Mouse (Mus musculus) yolk sac, embryonic 10.5 days (tissue): ENCODE data around the gene Ip6k3.
A peak's percentile ranks its signal among the peaks of the same experiment; 100 is the strongest.

Source experiments
- DNase-seq: peaks from one replicate; pipeline ENCODE4 v3.0.0-alpha.2; 2017; ENCODE audit warnings: low spot score

Gene Ip6k3

GRCm38 (mm10) chr17:27167545-27167944 lies at the start of gene Ip6k3:
Gene Ip6k3 (minus strand): TSS chr17:27167795.
- no peak for DNase-seq

GRCm38 (mm10) chr17:27212768-27213525 lies 45.4 kb upstream of the Ip6k3 start:
- DNase-seq: no peak

GRCm38 (mm10) chr17:27212006-27212405 lies 44.4 kb upstream of the Ip6k3 start:
- DNase-seq: no peak

GRCm38 (mm10) chr17:27207113-27207707 lies 39.6 kb upstream of the Ip6k3 start:
- DNase-seq: no peak

- peak; percentile 94 for DNase-seq
Observed at GRCm38 (mm10) chr17:27204075-27204909, 36.7 kb upstream of the Ip6k3 start, which contains the start of gene Lemd2. Gene Lemd2 (minus strand): TSS chr17:27204469.

GRCm38 (mm10) chr17:27203358-27204074 lies 35.9 kb upstream of the Ip6k3 start:
- DNase-seq: peak; percentile 57

DNA sequence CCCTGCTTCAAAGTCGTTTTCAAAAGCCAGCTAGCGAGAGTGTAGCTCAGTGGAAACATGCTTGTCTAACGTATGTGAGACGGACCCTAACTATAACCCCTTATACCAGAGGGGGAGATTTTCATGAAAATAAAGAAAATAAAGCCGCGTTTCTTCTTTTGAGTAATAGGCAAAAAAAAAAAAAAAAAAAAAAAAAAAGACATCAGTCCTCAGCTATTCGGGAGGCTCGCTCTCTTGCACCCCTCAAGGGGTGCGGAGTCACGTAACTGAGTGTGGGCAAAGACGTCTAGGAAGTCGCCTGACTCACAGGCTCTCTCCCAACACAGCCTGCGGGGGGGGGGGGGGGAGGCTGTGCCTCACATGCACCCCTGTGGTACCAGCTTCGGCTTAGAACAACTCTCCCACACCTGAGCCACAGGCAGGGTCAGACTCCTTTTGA lies 35.3 kb upstream of the Ip6k3 start:
- DNase-seq: no peak

DNA sequence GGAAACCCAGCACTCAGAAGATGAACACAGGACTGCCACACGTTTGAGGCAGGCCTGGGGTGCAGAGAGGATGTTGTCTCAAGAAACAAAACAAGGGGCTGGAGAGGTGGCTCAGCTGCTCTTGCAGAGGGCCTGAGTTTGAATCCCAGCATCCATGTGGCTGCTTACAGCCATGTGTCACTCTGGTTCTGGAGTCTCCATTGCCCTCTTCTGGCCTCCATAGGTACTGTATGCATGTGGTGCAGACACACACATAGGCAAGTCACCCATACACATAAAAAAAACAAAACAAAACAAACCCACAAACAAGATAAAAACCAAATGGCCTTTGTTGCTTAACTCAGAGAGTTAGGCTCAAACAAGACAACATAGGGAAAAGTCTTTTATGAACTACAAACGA lies 34.4 kb upstream of the Ip6k3 start:
- no peak for DNase-seq

DNA sequence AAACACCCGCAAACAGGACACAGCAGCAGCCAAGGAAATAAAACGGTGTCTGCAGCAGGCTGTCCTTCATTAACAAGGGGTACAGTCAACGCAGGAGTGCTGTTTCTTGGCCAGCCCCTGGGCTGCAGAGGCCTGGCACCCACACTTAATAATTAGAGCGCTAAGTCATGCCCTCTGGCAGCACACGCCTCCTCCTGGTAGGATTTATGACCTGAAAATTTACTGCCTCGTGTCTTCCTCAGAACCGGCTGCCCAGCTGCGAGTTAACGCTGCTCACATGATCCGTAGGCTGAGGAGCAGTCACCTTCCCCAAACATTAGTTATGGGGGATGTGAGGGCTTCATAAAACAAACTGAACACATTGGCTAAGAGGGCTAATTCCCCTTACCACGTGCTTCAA lies 33.2 kb upstream of the Ip6k3 start:
- DNase-seq: no peak

DNA sequence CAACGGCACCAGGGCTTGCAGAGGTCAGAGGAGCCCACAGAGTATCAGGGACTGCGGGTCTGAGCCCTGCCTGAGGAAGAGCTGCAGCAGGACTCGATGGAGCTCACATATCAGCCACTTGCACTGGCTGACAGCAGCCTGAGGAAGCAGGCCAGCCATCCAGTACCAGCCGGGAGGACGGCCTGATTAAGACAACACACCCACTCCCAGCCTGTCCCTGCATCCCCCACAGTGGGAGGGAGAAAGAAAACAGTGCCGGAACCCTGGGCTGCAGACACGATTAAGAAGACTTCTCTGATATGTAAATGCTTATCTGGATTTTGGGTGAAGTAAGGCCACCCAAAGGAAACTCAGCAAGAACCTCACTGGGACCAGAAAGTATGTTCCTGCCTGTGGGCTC lies 32.3 kb upstream of the Ip6k3 start:
- DNase-seq: no peak

- no peak for DNase-seq
Observed at GRCm38 (mm10) chr17:27199205-27199604, 31.6 kb upstream of the Ip6k3 start.

GRCm38 (mm10) chr17:27196206-27196605 lies 28.6 kb upstream of the Ip6k3 start:
- DNase-seq: no peak

- DNase-seq: no peak
Observed at GRCm38 (mm10) chr17:27194258-27195185, 26.9 kb upstream of the Ip6k3 start.

GRCm38 (mm10) chr17:27191804-27192203 lies 24.2 kb upstream of the Ip6k3 start:
- DNase-seq: no peak

DNA sequence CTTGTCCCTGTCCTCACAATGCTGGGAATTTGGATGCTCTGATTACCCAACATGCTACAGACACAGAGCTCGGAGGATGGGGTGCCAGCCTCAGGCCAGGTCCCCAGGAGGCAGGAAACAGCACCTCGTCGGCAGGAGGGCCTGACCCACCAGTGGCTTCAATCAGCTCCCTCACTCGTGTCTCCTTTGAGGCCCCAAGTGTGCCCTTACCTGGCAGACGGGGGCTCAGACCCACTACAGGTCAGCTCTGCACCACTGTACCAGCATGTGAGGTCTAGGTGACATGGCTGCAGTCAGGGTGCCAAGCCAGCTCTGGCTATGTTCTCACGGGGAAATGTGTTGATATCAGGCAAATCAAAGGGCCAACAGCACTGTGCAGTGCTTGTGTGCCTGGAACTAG lies 23.6 kb upstream of the Ip6k3 start:
- no peak for DNase-seq

GRCm38 (mm10) chr17:27189640-27190216 lies 22.1 kb upstream of the Ip6k3 start:
- DNase-seq: peak; percentile 45

- DNase-seq: no peak
Observed at GRCm38 (mm10) chr17:27188883-27189282, 21.3 kb upstream of the Ip6k3 start.

DNA sequence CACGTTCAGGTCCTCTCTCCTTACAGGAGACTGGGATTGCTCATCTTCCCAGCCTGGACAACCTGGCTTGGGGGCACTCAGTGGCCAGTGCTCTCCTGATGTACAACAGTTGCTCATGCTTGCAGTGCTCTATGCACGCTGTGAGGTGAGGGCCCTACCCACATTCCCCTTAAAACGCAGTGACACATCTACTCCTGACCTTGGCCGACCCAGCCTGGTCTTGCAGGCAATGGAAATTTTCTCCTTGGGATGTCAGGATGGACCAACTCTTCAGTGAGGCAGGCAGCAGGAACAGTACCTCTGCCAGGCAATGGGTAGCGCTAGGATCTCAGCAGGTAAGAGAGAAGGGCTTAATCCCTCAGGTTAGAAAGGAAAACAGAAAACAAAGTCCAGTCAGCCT lies 19.5 kb upstream of the Ip6k3 start:
- no peak for DNase-seq

GRCm38 (mm10) chr17:27186068-27186467 lies 18.5 kb upstream of the Ip6k3 start:
- DNase-seq: no peak

DNA sequence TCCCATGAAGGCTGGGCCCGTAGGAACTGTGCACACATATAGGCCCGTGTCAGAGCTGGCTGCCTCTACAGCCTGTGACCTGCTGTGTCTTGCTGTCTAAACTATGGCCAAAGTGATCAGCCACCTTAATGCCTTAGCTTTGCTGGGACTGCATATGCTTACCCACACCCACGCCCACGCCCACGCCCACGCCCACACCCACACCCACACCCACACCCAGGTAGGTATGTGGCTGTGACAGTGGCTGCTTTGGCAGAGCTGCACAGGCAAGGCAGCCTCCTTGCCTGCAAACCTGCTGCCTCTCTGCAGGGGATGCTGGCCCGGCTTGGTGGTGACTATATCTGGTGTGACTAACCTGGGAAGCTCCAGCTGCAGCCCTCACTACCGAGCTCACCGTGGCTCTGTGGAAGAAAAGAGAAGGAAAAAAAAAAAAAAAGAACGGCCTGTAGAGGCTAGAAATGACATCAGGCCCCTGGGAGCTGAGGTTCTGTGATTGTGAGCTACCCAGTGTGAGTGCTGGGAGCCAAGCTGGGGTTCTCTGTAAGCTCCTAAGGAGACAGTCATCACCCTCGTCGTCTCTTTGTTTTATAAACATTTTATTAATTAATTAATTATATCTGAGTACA lies 16.2 kb upstream of the Ip6k3 start:
- DNase-seq: no peak
